Mouse (Mus musculus): ENCODE data around the gene Lce1j. TPM values are rescaled to one million over a fixed set of nuclear protein-coding genes. Genes with fewer than 3 reads are reported as not detected.
"Not testable (repeated sequence)": the region's sequence is repeated elsewhere in the genome, so short reads cannot be mapped to it uniquely, and the experiment has no call there.

The Lce1j gene
- not detected in 2 replicates for polyA plus RNA-seq (2016; fragmentation: Nextera tagmentation; extraction: Ambion mirVana)

- H3K27ac ChIP-seq, result no peak within 1 kb of the TSS
- H3K4me3 ChIP-seq, result no peak within 1 kb of the TSS
- no peaks in the 10 kb centered on the region for H3K36me3 ChIP-seq (replicated peaks)
- H3K9me3 ChIP-seq, result no peaks in the 10 kb centered on the region
- 88% methylated on average over 1 of the region's 1 CpGs for WGBS
- H3K4me1 ChIP-seq, result no peaks in the 10 kb centered on the region
- DNase-seq (ENCODE audit: extremely low spot score, low spot score), result no peak
- no peaks in the 10 kb centered on the region for H3K27me3 ChIP-seq (ENCODE audit: poor library complexity, severe bottlenecking)
Observed at GRCm38 (mm10) chr3:92790414-92790813, at the start of gene Lce1j. Gene Lce1j, minus strand, starts transcription at chr3:92790514.

GRCm38 (mm10) chr3:92827108-92827507 lies 36.8 kb upstream of the Lce1j start, which contains the start of gene Kprp:
Gene Kprp, minus strand, starts transcription at chr3:92827247.
- Histone ChIP-seq H3K36me3 (replicated peaks) (no peaks in the 10 kb centered on the region), H3K27ac (no peak within 1 kb of the TSS), H3K4me1 (no peaks in the 10 kb centered on the region), H3K27me3 (ENCODE audit: poor library complexity, severe bottlenecking) (no peaks in the 10 kb centered on the region), H3K9me3 (no peaks in the 10 kb centered on the region), H3K4me3 (no peak within 1 kb of the TSS)
- 70% methylated on average over 1 of the region's 1 CpGs for WGBS
- DNase-seq (ENCODE audit: extremely low spot score, low spot score), result no peak

- Histone ChIP-seq H3K27ac (no peak overlapping the region), H3K36me3 (replicated peaks) (no peaks in the 10 kb centered on the region), H3K4me1 (no peaks in the 10 kb centered on the region), H3K27me3 (ENCODE audit: poor library complexity, severe bottlenecking) (no peaks in the 10 kb centered on the region), H3K4me3 (no peak overlapping the region), H3K9me3 (no peaks in the 10 kb centered on the region)
- DNase-seq (ENCODE audit: extremely low spot score, low spot score), result no peak
- 39% methylated on average over 1 of the region's 1 CpGs for WGBS
Observed at GRCm38 (mm10) chr3:92825808-92826207, 35.5 kb upstream of the Lce1j start.

- H3K4me3 ChIP-seq; H3K4me1 ChIP-seq; DNase-seq (ENCODE audit: extremely low spot score, low spot score); H3K27me3 ChIP-seq (ENCODE audit: poor library complexity, severe bottlenecking); H3K9me3 ChIP-seq; H3K36me3 ChIP-seq (replicated peaks); H3K27ac ChIP-seq: not testable (repeated sequence)
- 89% methylated on average over 2 of the region's 2 CpGs for WGBS
Observed at GRCm38 (mm10) chr3:92816036-92816435, 25.7 kb upstream of the Lce1j start.

DNA sequence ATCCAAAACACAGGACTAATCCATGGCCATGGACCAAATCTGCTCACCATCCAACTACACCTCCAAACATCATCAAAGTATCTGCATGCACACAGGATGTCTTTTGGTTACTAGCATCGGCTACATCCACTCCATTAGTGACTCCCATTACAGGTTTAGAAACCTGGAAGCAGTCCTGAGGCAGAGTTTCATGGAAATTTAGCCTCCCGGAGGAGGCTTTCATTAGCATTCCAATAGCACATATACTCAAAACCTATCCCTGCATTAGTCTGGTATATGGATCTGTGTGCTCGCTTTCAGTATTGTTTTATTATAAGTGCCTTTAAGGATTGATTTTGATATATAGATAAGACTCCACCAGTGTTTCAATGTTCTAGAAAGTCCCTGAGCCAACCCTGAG lies 25.3 kb upstream of the Lce1j start:
- WGBS, result 92% methylated on average over 3 of the region's 3 CpGs
- Histone ChIP-seq H3K36me3 (replicated peaks) (no peaks in the 10 kb centered on the region), H3K4me1 (no peaks in the 10 kb centered on the region), H3K9me3 (no peaks in the 10 kb centered on the region), H3K27ac (no peak overlapping the region), H3K4me3 (no peak overlapping the region), H3K27me3 (ENCODE audit: poor library complexity, severe bottlenecking) (no peaks in the 10 kb centered on the region)
- DNase-seq (ENCODE audit: extremely low spot score, low spot score), result no peak

DNA sequence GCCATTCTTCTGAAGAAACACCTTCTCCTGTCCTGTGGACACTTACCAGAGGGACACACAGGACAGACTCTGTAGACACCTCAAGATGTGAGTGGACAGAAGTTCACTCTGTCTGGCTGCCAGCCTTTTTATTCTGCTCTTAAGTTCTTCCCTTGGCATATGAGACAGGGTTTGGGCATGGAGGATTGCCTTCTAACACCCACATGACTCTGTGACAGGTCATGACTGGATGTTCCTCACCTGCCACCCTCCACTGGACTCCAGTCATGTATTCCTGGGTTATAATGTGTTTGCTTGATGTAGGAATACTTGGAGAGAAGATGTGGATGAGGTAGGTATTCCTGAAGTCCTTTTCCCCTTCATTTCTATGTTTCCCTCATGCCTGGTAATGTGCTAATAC lies 17.5 kb upstream of the Lce1j start, which contains the start of gene Lce1k:
TSS of gene Lce1k (minus strand) at position 101 of the 400 bp plus-strand sequence.
- no peaks in the 10 kb centered on the region for H3K27me3 ChIP-seq (ENCODE audit: poor library complexity, severe bottlenecking)
- H3K36me3 ChIP-seq (replicated peaks), result no peaks in the 10 kb centered on the region
- H3K9me3 ChIP-seq, result no peaks in the 10 kb centered on the region
- no peak for DNase-seq (ENCODE audit: extremely low spot score, low spot score)
- H3K4me1 ChIP-seq, result no peaks in the 10 kb centered on the region
- no peak within 1 kb of the TSS for H3K4me3 ChIP-seq
- H3K27ac ChIP-seq, result no peak within 1 kb of the TSS

GRCm38 (mm10) chr3:92778799-92779198 lies 11.5 kb downstream of the Lce1j start, which contains the start of gene Lce1i:
Gene Lce1i, minus strand, starts transcription at chr3:92778899.
- no peaks in the 10 kb centered on the region for H3K36me3 ChIP-seq (replicated peaks)
- no peaks in the 10 kb centered on the region for H3K9me3 ChIP-seq
- no peaks in the 10 kb centered on the region for H3K27me3 ChIP-seq (ENCODE audit: poor library complexity, severe bottlenecking)
- H3K27ac ChIP-seq, result no peak within 1 kb of the TSS
- H3K4me1 ChIP-seq, result no peaks in the 10 kb centered on the region
- DNase-seq (ENCODE audit: extremely low spot score, low spot score), result no peak
- no peak within 1 kb of the TSS for H3K4me3 ChIP-seq
- WGBS, result 88% methylated on average over 1 of the region's 1 CpGs

DNA sequence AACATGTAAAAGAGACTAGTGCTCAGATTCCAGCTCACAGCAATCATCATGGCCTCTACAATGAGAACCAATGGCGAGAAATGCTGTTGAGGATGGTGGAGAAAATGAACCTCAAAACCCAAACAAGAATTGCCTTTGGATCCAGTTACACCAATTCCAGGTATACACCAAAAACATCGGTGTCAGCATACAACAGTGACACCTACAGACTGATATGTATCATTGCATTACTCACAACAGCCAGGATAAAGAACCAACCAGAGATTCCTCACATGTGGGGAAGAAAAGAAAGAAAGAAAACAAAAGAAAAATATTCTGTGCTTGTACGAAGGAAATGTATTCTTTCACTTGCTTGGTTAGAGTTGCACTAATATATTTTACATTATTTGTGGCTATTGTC lies 18.7 kb downstream of the Lce1j start:
- 26% methylated on average over 3 of the region's 3 CpGs for WGBS
- no peak for DNase-seq (ENCODE audit: extremely low spot score, low spot score)
- Histone ChIP-seq H3K9me3 (no peaks in the 10 kb centered on the region), H3K4me1 (no peaks in the 10 kb centered on the region), H3K27ac (no peak overlapping the region), H3K27me3 (ENCODE audit: poor library complexity, severe bottlenecking) (no peaks in the 10 kb centered on the region), H3K4me3 (no peak overlapping the region), H3K36me3 (replicated peaks) (no peaks in the 10 kb centered on the region)

DNA sequence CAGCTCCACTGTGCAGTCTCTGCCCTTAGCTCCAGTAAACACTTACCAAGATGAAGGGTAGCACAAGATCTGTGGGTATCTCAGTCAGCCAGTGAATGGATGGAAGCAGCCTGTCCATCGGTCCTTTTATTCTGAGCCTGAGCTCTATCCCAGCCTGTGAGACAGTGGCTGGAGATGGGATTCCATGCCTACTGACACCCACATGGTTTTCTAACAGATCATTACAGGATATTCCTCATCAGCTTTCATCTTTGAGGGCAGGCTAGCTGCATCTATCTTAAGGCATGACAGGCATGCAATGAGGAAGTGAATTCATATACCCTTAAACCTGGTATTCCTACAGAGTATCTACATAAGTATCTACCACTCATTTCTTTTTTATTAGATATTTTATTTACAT lies 25.3 kb downstream of the Lce1j start, which contains the start of gene Lce1h:
TSS of gene Lce1h (minus strand) at position 101 of the 400 bp plus-strand sequence.
- Histone ChIP-seq H3K4me1 (no peaks in the 10 kb centered on the region), H3K4me3 (no peak within 1 kb of the TSS), H3K27ac (no peak within 1 kb of the TSS), H3K9me3 (no peaks in the 10 kb centered on the region), H3K27me3 (ENCODE audit: poor library complexity, severe bottlenecking) (no peaks in the 10 kb centered on the region), H3K36me3 (replicated peaks) (no peaks in the 10 kb centered on the region)
- DNase-seq (ENCODE audit: extremely low spot score, low spot score), result no peak
- 94% methylated on average over 1 of the region's 1 CpGs for WGBS

DNA sequence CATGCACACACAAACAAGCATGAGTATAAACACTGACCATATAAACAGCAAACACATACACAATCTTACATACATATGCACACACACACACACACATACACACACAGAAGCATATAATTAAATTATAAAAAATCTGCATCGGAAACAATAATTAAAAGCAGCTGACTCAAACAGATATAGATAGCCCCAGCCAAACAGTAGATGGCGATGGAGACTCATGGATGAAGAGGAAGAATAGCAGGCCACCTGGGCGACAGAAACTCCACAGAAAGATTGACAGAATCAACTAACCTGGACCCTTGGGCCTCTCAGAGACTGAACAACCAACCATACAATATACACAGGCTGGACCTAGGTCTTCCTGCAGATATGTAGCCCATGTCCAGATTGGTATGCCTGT lies 37.1 kb downstream of the Lce1j start:
- H3K9me3 ChIP-seq, result no peaks in the 10 kb centered on the region
- no peaks in the 10 kb centered on the region for H3K4me1 ChIP-seq
- H3K36me3 ChIP-seq (replicated peaks), result no peaks in the 10 kb centered on the region
- H3K27me3 ChIP-seq (ENCODE audit: poor library complexity, severe bottlenecking), result no peaks in the 10 kb centered on the region
- H3K4me3 ChIP-seq, result no peak overlapping the region
- DNase-seq (ENCODE audit: extremely low spot score, low spot score), result no peak
- H3K27ac ChIP-seq, result no peak overlapping the region
- WGBS, result 50% methylated on average over 3 of the region's 3 CpGs

GRCm38 (mm10) chr3:92752238-92752637 lies 38.1 kb downstream of the Lce1j start, which contains the start of gene Lce1g:
Gene Lce1g, minus strand, starts transcription at chr3:92752338.
- Histone ChIP-seq H3K9me3 (no peaks in the 10 kb centered on the region), H3K4me1 (no peaks in the 10 kb centered on the region), H3K36me3 (replicated peaks) (no peaks in the 10 kb centered on the region), H3K4me3 (no peak within 1 kb of the TSS), H3K27me3 (ENCODE audit: poor library complexity, severe bottlenecking) (no peaks in the 10 kb centered on the region), H3K27ac (no peak within 1 kb of the TSS)
- WGBS, result 96% methylated on average over 1 of the region's 1 CpGs
- DNase-seq (ENCODE audit: extremely low spot score, low spot score), result no peak

DNA sequence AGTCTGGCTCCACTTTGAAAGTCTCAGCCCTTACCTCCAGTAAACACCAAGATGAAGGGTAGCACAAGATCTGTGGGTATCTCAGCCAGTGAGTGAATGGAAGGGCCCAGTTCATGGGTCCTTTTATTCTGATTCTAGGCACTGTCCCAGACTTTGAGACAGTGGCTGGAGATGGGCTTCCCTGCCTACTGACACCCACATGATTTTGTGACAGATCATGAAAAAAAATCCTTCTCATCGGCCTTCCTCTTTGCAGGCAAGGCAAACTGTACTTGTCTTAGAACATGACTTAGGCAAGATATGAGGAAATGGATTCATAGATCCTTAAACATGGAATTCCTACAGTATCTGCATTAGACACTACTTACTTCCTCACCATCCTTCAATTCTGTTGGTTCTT lies 51.3 kb downstream of the Lce1j start, which contains the start of gene Gm38119:
TSS of gene Gm38119 (minus strand) at position 101 of the 400 bp plus-strand sequence.
- H3K27ac ChIP-seq, result no peak within 1 kb of the TSS
- no peaks in the 10 kb centered on the region for H3K27me3 ChIP-seq (ENCODE audit: poor library complexity, severe bottlenecking)
- H3K9me3 ChIP-seq, result no peaks in the 10 kb centered on the region
- no peak within 1 kb of the TSS for H3K4me3 ChIP-seq
- no peaks in the 10 kb centered on the region for H3K4me1 ChIP-seq
- no peaks in the 10 kb centered on the region for H3K36me3 ChIP-seq (replicated peaks)
- DNase-seq (ENCODE audit: extremely low spot score, low spot score), result no peak
- 93% methylated on average over 1 of the region's 1 CpGs for WGBS

Measured in forebrain, embryonic 10.5 days (tissue).